Mouse (Mus musculus): Measurements from ENCODE around the gene Ppp3r1.
A peak's percentile ranks its signal among the peaks of the same experiment; 100 is the strongest.
"Not testable (repeated sequence)": the region's sequence is repeated elsewhere in the genome, so short reads cannot be mapped to it uniquely, and the experiment has no call there.

Ppp3r1 gene

DNA sequence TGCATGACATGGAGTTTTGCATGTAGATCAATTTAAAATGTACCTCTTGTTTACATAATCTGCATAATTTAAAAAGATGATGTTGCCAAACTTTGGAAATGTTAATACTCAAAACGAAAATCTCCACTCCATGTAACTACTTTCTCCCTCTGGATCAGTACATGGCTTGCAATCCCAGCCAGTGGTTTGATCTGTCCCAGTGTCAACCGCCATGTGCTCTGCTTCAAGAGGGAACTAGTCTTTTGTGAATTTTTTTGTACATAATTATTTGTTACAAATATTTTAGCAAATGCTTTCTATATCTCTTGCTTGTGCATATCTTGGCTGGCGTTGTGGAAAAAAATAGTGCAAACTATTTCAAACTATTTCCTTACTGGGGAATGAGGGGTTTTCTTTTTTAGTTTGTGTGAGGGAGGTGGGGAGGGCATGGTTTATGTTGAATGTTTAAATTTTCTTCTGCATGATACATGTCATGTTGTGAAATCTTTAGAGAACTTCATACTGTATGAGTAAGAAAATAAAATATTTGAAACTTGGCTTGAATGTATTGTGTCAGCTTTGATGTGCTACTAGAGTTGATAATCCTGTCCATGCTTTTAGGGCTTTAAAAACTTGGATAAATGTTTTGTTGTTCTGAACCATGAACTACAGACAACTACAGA, 40.9 kb downstream of the Ppp3r1 start:
- no peak for DNase-seq (ENCODE audit: low spot score in 2 of 2)

DNA sequence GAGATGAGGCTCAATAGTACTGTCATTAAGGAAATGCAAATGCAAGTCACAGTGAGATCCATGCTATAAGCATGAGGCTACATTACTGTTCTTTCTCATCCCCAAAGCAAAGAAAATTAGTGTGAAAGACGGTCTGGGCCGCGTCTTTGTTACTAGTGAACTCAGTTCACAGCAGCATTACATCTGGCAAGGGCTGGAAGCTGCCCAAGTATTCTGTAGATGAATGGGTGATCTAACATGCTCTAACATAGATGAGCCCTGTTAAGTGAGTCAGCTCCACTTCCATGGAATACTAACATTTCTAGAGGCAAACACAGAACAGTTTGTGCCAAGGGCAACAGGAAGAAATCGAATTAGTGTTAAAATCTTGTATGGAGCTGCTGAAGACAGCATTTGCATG, 41.9 kb downstream of the Ppp3r1 start:
- no peak for DNase-seq (ENCODE audit: low spot score in 2 of 2)

DNA sequence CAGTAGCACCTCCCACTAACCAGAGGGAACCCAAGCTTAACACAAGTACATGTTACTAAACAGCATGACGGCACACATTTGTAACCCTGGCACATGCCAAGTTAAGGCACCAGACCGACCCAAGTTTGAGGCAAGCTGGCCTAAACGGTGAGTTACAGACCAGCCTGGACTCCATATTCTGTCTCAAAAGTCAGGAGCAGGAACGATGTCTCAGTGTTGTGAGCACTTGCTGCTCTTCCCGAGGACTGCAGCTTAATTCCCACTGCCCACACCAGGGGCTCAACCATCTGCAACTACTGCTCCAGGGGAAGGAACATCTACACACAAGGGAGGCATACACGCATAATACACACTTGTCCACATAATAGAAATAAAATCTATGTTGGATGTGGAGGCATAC, 43.4 kb downstream of the Ppp3r1 start:
- DNase-seq (ENCODE audit: low spot score in 2 of 2), result no peak

DNA sequence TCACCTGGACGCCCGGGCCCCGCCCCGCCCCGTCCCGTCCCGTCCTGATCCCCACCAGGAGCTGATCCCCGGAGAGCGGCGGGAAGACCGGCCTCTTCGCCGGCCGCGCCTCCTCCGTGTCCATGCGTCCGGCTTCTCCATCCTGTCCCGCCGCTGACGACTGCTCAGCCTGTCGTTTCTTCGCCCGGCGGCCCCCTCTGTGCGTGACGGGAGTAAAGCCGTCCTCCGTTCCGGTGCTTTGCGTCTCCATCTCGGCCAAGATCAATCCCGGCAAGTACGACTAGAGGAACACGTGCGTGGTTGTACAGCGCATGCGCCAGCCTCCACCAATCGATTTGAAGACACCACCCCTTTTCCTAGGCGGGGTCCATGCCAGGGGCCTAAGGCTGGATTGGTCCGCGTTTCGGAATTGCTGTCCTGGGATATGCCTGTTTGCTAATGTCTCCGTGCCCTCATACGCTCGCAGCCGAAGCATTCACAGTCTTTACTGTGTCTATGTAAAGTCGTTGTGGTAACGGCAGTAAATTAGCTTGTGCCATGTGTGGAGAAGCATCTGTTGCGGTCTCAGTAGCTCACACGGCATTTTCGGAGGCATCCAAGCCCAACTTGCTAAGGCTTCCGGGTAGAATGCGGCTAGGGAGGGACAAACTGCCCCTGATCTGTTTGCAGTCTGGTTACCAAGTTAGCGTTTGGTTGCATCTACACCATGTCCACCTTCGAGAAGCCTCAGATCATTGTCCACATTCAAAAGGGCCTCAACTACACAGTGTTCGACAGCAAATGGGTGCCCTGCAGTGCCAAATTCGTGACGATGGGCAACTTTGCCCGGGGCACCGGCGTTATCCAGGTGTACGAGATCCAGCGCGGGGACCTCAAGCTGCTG, 52.4 kb downstream of the Ppp3r1 start, which contains the start of gene Pno1:
TSS of gene Pno1 (minus strand) at position 311 of the 883 bp plus-strand sequence.
- DNase-seq (ENCODE audit: low spot score in 2 of 2), result peak; percentile 97

DNA sequence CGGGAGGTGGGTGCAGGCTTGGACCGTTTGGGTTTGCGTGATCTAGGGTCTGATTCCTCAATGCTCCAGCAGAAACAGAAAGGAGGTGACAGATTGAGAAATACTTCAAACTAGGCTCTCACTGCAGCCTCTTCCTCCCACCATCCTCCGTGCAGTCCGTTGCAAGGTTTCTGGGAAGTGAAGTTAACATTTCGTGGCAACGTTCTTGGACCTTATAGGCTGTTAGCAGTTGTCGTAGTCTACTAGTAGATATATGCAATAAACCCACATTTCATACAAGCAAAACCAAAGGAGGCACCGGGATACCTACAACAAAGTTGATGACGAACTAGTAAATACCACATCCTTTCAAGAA, 53.1 kb downstream of the Ppp3r1 start:
- DNase-seq (ENCODE audit: low spot score in 2 of 2), result no peak

DNA sequence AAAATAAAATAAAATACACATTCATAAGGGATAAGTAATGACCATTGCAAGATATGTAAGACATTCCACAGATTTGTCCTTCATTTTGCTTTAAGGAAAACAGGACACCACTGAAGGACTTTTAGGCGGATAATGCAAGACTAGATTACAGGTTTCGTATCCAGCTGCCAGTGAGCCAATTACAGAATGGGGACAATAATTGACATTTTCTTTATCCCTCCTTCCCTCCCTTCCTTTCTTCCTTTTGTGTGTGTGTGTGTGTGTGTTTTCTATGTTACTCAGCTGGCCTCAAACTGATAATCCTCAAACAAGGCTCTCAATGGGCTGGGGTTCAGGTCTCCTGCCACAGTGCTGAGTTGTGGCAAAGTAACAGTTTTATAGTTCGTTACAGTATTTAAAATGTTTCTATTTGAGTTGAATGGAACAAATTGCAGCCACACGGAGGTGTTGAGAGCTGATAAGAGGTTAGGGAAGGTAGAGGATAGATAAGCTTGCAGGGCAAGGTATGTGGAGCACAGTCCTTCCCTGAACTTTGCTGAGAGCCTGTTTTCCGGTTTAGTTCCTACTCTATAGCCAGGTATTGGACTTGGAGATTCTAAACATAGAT, 53.9 kb downstream of the Ppp3r1 start:
- DNase-seq (ENCODE audit: low spot score in 2 of 2), result no peak

DNA sequence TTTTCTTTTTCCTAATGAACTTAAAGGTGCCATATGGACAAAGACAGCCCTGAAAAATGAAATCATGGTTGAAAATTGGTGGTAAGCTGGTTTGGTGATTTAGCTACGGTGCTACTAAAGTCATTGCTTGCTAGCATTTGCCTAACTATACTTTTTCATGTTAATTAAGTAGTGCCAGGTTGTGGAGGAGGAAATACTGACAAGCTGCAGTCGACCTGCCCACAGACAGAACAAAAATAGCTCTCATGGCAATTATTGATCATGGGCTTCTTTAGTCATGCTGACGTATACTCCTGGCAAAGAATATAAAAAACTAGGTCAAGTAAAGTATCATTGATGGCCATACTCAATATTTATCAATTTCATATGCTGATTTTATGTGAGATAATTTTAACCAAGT, 56.4 kb downstream of the Ppp3r1 start:
- DNase-seq (ENCODE audit: low spot score in 2 of 2), result no peak

DNA sequence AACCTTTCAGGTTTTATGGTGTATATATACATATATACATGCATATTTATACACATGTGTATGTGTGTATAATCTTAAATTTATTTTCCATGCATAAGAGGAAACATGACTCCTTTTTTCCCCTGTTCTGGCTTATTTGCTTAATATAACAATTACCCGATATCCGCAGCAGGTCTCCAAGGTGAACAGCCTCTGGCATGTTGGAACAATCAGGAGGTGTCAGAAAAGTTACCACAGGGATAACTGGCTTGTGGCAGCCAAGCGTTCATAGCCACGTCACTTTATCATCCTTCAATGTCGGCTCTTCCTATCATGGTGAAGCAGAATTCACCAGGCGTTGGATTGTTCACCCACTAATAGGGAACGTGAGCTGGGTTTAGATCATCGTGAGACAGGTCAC, 62.1 kb downstream of the Ppp3r1 start:
- DNase-seq (ENCODE audit: low spot score in 2 of 2), result no peak

DNA sequence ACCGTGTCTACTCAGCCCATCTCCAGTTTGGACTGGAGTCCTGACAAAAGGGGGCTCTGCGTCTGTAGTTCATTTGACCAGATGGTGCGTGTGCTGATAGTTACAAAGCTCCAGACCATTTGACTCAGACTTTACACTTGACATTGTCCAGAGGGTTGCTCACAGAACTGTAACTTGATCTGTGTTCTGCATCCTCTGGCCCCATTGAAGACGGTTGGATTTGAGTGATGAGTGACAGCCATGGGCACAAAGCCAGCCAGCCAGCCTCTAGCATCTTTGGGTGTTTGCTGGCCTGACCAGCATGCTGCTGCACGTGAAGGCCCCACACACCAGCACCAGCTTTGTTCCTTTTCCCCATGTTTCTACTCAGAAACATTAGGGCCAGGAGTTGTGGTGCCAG, 73.7 kb downstream of the Ppp3r1 start:
- no peak for DNase-seq (ENCODE audit: low spot score in 2 of 2)

DNA sequence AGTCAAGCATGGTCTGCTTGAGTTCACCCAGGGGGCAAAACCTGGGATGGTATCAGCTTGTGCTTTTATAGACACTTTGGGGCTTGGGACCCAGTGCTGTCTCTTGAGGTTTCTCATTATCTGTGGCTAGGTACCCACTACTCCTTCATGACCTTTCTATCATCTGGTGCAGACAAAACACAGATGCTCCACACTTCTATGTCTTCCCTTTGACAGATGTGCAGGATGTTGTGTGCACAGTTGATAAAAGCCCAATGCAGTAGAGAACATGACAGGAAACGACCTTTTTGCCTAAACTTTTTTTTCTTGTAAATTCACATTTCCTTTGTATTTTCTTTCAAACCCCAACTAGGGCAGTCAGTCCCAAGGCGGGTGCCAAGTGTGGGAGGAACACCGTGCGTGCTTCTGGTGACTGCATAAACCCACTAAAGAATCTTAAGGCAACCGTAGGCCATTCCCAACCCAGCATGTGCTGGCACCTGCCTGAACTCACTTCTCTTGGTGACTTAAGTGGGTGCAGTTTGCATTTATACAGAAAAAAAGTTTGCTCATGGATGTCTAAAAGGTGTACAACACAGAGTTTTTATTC, 77.5 kb downstream of the Ppp3r1 start:
- no peak for DNase-seq (ENCODE audit: low spot score in 2 of 2)

DNA sequence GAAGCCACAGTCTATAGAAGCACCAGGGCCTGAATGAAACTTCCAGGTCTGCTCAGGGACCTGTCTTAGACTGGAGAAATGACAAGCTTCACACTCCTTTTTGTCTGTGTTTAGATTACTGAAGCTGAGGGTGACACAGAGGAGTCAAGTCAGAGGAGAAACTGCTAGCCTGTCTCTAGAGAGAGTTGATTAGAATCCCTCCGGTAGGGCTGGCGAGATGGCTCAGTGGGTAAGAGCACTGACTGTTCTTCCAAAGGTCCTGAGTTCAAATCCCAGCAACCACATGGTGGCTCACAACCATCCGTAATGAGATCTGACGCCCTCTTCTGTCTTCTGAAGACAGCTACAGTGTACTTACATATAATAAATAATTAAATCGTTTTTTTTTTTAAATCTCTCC, 79.5 kb downstream of the Ppp3r1 start:
- not testable (repeated sequence) for DNase-seq (ENCODE audit: low spot score in 2 of 2)

DNA sequence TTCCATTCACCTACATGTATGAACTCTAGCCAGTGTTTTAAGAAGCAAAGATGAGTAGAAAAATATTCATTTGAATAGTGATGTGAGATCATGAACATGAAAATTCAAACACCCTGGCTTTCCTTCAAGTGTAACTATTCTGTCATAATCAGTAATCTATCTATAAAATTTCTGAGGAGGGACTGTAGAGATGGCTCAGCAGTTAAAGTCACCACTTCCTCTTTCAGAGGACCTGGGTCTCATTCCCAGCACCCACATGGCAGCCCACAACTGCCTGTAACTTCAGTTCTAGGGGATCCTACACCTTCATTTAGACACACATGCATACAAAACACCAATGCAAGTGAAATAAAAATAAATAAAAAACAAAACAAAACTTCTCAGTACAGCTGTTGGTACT, 89.7 kb downstream of the Ppp3r1 start:
- no peak for DNase-seq (ENCODE audit: low spot score in 2 of 2)
